Mouse (Mus musculus): ENCODE data around the gene Nyap1.

Nyap1 gene

DNA sequence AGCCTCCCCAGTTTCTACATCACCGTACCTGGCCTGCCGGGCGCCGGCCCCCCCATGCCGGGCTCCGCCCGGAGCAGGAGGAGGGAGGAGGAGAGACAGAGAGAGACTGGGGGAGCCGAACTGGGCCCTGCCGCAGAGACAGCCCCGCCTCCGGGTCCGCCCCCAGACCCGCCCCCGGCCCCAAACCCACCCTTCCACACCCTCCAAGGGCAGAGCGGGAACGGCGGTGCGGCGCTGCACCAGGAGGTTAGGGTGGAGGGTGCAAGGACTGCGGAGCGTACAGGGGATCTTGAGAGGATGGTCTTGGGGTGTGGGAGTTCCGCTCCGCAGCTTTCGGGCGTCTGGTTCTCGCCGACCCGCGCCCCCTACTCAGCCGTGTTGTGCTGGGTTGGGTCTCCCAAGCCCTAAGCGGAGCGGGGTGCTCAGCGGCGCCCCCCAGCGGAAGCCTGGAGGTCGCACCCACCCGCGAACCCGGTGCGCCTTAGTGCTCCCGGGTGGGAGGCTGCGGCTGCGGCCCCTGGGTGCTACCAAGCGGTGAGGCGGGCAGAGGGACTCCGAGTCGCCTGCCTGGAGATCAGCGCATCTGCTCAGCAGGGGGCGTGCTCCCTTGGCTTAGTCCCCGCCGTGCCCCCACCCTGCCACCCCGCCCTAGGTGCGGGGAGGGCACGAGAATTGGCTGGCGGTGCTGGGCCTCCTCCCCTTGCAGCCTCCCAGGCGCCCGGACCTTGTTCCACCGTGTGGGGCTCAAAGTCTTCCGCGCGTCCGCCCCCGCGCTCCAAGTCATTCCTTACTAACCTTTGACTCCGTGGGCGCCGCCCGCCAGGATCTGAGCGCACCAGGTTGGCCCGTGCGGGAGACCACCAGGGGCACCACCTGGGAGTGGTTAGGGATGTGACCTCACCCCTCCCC, at the start of gene Nyap1:
Gene Nyap1, minus strand, starts transcription at position 585 of the 909 bp plus-strand sequence.
- peak; percentile 83 to 85 for DNase-seq

DNA sequence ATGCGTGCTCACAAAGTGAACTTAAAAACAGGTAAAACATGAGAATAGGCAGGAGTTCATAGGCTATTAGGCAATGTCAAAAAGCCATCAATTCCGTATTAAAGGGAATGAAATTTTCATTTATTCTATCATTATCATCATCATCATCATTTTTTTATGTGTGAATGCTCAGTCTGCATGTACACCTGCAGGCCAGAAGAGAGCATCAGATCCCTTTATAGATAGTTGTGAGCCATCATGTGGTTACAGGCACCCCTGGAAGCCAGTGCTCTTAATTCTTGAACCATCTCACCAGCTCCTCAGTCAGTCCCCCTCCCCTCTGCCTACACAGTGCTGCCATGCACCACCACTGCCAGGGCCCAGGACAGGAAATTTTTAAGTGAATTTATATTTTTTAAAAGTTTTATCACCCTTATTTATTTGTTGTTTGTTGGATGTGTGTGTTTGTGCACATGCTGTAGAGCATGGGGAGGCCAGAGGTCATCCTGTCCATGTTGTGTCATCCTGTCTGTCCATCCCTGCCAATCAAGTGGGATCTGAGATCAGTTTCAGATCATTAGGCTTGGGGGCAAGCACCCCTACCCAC, 47.6 kb upstream of the Nyap1 start:
- DNase-seq, result no peak

DNA sequence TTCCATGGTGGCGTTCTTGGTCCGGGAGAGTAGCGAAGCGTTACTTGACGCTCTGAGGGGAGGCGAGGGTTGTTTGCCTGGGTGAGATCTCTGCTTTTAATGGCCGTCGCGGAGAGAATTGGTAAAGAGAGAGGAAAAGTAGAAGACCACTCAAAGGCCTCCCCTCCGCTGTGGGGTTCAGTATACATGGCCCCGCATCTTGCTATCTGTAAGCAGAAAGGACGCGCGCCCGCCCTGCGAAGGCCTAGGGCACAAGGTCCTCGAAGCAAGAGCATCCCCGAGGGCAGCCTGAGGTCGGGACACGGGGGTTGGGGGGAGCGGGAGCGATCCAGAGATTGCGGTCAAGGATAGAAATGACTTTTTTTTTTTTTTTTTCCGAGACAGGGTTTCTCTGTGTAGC, 46.8 kb upstream of the Nyap1 start:
- DNase-seq, result peak in 1 of 2 experiments; percentile 38

DNA sequence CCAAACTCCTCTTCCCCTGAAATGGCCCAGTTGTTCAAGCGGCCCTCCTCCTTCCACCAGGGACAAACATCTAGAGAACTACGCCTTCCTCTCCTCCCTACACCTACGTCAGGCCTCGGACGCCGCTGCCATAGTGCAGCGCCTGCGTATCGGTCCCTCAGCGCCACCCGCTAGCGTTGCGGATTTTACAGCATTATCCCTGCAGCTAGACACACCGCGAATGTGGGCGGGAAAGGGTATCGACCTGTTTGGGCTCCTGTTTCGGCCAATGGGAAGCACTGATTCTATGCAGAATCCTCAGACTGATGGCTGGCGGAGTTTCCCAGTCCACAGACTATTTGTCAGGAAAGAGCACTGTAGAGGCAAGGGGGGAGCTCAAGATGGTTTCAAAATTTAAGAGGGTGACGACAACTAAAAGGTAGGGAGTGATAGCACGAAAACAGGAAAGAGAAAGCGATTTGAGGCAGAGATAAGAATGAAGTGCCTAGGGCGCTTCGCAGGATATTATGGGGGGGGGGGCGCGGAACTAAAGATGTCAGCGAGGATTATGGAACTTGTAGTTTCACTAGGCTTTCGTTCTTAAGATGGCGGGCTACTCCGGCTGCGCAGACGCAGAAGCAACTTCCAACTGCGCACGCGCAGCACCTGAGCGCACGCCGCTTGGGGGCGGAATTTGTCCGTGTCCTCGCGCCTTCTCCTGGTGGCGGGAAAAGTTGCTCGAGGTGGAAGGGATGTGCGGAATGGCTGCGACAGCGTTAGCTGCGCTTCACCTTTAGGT, 45.9 kb upstream of the Nyap1 start, which contains the start of the genes Mepce and Zcwpw1:
Gene Mepce, minus strand, starts transcription at position 505 of the 778 bp plus-strand sequence.
Gene Zcwpw1, plus strand, starts transcription at position 648 of the 778 bp plus-strand sequence.
- DNase-seq, result peak; percentile 97 to 98

DNA sequence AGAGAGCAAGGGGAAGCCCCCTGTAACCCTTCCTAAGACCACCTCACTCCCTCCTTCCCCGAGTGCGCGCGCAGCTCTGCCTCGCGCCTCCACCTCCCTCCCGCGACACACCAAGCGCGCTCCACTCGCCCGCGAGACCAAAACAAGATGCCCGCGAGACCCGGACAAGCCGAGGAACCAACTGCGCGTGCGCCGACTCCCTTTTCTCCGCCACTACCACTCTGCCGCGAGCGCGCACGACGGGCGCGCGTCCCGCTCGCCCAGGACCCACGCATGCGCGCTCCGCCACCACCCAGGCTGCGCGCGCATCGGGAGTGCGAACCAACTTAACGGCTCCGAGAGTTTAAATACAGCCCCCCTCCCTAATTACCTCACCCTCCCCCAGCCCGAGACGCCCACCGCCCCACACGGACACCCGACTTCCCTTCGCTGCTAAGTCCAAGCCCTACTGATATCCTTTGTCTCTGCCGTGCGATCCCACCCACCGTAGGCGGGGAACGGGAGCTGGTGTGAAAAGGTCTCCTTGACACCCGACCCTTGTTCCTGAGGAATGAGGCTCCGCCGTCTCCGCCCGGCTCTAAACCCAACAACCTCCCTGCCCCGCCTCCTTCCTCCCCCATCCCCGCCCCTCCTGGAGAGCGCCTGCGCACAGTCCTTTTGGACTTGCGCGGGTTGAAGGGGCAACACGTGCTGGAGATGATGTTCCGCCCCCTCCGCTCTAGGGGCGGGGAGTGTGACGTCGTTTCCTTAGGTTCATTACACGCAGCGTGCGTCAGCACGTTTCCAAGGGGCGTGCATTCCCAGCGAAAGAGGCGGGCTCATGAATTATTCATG, 44.9 kb upstream of the Nyap1 start:
- peak; percentile 99 for DNase-seq

DNA sequence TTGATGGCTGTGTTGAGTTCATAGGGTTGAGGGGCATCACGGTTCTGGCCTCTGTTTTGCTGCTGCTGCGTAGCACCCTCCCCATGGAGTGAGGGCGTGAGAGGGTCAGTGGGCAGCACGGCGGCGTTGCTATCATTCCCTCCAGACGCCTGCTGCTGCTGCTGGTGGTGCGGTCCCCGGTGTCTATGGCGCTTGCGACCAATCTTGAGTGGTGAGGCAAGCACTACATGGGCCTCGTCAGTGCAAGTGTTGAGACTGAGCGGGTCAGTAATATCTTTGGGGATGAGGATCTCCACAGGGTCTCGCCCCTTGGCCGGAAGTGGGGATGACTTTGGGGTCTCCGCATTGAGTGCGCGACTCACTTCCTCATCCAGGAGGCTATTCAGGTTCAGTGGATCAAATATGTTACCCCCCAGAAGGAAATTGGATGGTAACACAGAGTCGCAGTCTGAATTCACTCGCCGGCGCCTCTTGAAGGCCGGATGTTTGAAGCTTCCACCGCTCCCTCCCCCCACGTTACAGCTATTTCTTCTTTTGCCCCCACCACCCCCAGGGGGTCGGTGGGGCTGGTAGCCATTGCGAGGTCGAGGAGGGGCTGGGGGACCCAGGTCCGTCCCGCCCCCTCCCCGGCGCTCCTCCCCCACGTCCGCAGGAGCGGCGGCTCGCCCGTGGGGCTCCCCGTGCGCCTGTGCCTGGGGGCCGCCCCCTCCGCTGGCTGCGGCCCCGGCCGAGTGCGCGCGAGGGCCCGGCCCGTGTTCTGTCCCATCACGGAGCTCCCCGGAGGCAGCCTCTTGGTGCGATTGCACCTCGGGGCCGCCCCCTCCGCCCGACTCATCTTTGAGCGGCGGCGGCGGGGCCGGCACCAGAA, 44.0 kb upstream of the Nyap1 start:
- DNase-seq, result peak; percentile 32 to 38

DNA sequence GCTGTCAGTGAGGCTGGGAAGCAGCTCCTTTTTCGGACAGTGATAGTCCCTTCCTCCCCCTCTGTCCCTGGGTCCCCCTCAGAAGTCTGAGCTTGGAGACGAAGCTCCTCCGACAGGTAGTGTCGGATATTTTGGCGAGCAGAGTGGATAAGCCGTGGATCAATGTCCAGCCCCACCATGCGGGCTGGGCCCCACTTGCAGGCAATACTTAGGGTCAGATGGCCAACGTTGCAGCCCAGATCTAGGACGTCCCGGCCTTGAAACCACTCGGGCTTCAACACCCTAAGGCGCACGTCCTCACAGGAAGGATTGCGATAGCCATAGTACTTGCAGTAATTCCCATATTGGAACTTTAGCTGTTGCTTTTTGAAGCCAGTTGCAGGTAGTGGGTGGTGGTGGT, 43.1 kb upstream of the Nyap1 start:
- no peak for DNase-seq

DNA sequence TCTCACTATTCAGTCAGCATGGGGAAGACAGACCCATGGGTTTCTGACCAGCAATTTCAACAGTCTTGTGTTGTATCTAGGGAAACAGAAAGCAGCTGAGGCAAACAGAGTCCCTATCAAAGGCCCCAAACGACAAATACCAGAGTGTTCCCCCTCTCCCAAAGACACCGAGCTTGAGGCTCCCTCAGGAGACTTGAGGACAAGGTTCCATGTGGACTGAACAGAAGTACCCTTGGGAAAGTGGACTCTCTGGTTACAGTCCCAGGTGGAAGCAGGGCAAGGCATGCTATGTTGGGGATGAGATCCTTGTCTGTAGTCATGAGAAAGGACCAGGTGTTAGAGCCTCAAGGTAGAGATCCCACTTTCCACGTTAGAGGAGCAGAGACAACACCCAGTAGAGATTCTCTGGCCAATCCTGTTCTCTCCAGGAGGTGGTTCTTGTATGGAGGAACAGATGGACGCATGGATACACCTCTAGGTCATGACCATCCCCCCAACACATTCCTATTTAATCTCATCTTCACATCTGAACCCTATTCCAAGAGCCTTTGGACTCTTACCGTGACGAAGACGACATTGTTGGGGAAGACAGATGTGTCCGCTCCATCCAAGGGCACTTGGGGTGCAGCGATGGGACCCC, 42.6 kb upstream of the Nyap1 start:
- DNase-seq, result no peak

DNA sequence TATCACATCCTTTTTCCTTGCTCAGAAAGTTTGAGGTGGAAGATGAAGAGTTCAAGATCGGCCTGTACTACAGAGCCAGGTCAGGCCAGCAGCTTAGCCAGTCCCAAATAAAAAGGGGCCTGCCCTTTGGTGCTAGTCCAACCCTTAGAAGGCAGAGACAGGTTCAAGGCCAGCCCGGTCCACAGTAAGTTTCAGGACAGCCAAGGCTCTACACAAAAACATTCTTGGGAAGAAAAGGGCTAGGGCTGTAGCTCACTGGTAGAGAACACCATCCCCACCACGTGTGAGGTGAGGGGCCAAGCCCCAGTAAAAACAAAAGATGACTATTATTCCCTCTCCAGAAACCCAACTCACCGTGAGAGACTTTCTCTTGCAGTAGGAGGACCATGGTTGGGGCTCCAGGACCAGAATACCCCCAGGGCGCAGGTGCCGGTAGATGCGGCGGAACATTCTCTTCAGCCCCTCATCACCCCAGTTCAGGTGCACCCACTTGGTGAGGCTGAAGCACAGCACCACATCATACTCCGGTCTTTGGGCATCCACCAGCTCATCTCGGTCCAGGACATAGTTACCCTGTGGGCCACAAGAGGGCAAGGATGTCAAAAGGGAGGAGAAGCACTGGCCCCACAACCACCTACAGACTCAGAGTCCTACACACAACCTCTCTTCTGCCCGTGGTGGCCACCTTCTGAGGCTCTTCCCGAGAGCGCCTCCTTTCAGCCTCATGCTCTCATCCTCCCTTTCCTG, 41.5 kb upstream of the Nyap1 start:
- DNase-seq, result no peak

DNA sequence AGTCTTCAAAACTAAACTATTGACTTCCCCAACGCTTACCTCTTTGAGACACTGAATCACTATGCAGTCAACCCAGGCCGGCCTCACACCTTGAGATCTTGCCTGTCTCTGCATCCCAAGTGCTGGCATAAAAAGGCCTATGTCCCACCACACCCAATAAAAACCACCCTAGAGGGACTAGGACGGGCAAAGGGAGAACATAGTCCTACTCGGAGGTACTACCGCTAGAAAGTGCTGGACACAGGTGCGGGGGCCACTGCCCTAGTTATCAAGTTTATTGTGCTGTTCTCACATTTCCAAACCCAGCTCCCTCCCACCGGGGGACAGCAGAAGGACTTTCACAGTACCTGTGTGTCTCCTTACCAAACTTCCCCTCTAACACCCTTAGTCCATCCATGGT, 40.3 kb upstream of the Nyap1 start:
- no peak for DNase-seq

DNA sequence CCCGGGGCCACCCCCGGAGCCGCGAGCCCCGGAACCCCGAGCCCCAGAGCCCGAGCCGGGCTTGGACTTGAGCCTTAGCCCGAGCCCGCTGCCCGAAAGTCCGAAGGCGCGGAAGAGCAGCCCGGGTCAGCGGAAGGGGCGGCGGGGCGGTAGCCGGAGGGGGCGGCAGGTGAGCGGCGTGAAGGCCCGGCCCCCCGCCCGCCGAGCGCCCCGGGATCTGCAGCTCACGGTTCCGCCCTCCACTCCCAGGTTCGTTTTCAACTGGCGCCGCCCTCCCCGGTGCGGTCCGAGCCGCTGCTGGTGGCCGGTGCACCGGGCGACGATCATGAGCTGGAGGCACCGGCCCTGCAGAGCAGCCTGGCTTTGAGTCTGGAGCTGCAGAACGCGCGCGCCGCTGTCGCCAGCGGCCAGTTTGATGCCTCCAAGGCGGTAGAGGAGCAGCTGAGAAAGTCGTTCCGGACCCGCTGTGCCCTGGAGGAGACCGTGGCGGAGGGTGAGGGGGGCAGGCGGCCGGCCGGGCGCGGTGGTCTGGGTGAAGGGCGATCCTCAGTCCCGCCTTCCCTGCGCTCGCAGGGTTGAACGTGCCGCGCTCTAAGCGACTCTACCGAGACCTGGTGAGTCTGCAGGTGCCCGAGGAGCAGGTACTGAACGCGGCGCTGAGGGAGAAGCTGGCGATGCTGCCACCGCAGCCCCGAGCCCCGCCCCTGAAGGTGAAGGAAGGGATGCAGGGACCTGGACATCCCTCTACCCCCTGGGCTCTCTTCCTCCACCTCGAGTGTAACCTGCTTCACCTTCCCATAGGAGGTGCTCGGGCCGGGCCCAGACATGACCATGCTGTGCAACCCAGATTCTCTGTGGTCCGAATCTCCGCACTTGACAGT, 37.9 kb upstream of the Nyap1 start:
- peak in 1 of 2 experiments; percentile 47 for DNase-seq

DNA sequence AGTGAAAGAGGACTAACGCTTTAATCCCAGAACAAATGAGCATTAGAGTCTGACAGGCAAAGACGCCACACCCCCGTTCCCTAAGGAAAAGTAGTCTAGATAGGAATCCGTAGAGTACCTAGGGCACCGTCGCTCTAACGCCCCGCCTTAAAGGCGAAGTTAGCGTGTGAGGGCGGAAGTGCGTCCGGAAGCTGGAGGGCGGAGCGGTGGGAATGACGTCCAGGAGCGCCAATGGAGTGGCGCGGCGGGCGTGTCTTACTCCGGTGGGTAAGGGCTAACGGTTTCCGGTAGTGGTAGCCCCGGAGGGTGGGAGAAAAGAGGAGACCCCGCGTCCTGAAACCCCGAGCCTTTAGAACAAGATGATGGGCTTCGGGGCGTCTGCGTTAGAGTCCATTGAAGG, 37.2 kb upstream of the Nyap1 start, which contains the start of gene Ppp1r35:
Gene Ppp1r35, plus strand, starts transcription at position 215 of the 400 bp plus-strand sequence.
- DNase-seq, result peak; percentile 97

DNA sequence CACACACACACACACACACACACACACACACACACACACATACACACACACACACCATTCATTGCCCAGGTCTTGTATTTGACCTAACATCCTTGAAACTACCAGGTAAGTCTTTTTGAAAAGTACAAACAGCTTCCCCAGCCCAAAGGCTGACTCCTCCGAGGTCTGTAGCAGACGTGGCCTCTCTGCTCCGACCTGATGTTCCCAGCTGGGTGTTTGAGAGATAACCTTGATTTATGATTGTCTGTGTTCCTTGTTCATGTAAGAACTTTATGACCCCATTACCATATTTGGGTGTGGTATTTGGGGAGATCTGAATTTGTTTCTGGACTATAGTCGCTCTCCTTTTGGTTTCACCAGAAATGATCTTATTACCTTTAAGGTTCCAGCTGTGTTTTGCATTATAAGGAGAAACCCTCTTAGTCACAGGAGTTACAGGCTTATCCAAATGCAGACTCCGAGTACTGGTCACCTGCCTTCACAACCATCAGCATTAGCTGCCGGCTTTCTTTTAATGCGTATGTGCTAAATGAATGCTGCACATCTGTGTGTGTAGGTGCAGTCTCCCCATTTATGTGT, 35.9 kb upstream of the Nyap1 start:
- no peak for DNase-seq

DNA sequence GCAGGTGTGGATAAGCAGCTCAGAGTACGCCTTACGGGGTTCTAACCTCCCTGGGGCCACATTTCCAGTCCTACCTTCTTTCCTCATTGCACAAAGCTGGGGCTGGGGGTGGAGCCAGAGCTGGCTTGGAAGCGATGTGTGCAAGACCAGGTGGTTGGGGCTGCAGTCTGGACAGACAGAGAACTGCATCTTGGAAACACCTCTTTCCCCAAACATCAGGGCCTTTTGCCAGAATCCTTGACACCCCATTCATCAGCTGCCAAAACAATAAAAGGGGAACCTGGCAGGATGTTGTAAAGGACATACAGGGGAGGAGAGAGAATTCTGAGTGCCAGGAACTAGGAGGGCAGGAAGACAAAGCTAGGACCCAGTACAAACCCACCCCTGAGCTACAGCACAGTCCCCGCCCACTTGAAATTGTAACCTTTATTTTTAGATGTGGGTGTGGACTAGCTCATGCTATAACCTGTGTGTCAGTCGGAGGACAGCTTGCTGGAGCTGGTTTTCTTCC, 35.1 kb upstream of the Nyap1 start:
- DNase-seq, result no peak

DNA sequence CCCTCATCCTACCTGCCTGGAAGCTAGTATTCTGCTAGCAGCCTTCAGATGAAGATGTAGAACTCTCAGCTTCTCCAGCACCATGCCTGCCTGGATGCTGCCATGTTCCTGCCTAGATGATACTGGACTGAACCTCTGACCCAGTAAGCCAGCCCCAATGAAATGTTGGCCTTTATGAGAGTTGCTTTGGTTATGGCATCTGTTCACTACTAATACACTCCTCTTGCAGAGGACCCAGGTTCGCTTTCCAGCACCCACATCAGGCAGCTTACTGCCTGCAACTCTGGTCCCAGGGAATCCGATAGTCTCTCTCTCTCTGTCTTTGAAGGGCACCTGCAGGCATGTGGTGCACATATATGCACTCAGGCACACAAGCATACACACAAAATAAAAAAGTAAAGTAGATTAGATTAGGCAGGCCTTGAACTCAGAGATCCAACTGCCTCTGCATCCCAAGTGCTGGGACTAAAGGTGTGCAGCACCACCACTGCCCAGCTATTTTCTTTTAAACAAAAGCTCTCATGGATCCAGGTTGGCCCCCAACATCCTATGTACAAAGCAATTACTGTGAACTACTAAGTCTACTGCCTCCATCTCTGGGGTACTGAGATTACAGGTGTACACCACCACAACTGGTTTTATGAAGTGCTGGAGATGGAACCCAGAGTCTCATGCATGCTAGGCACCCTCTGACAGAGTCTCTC, 34.3 kb upstream of the Nyap1 start:
- DNase-seq, result no peak

DNA sequence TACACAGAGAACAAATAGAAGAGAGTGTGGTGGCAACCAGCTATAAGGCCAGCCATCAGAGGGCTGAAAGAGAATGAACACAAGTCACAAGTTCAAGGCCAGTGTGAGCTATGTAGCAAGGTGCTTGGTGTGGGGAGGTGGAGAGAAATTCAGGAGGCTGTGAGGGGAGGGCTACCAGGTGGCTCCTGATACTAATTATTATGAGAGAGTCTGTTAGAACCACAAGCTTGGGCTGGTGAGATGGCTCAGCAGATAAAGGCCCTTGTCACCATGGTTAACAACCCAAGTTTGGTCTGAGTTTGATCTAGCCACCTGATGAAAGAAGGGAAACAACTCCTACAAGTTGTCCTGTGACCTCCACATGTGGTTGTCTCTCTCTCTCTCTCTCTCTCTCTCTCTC, 31.3 kb upstream of the Nyap1 start:
- no peak for DNase-seq

DNA sequence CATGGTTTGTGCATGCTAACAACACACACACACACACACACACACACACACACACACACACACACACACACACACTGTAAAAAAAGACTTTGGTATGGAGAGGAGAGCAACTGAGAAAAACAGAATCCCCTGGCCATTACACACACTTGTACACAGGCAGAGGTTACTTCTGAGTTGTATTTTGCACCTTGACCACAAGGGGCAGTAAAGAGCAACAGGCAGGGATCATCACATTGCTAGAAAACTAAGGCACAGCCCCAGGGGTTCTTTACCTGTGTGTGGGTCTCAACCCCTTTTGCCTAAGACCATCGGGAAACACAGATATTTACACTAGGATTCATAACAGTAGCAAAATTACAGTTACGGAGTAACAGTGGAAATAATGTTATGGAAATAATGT, 29.3 kb upstream of the Nyap1 start:
- DNase-seq, result no peak

DNA sequence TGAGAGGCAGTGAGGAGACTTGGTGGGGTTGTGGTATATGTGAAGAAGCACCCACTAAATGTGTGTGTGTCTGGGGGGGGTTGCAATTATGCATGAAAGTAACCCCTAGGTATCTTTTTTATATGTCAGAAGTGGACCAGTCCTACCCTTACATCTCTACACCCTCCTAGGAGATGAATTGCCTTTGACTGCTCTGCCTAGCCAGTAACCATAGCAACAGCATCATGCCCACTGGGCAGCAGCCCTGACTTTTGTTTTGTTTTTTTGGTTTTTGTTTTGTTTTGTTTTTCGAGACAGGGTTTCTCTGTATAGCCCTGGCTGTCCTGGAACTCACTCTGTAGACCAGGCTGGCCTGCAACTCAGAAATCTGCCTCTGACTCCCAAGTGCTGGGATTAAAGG, 27.1 kb upstream of the Nyap1 start:
- DNase-seq, result no peak

Measured in cerebellum, postnatal 36 days (tissue).